Mouse (Mus musculus) layer of hippocampus, adult 9-10 months (tissue): ENCODE measurements around the gene Sox6.
"Not testable (repeated sequence)": the region's sequence is repeated elsewhere in the genome, so short reads cannot be mapped to it uniquely, and the experiment has no call there.

Experiments
- DNase-seq: peaks from one replicate; pipeline ENCODE4 v3.0.0; 2022; ENCODE audit warnings: low spot score

The Sox6 gene

GRCm38 (mm10) chr7:115645971-115646447, 392.6 kb downstream of the Sox6 start:
- DNase-seq = no peak

- no peak for DNase-seq
Observed at GRCm38 (mm10) chr7:115645272-115645970, 393.2 kb downstream of the Sox6 start.

GRCm38 (mm10) chr7:115630691-115631090, 407.9 kb downstream of the Sox6 start:
- no peak for DNase-seq

GRCm38 (mm10) chr7:115630287-115630686, 408.3 kb downstream of the Sox6 start:
- no peak for DNase-seq

- DNase-seq = no peak
Observed at GRCm38 (mm10) chr7:115628766-115629165, 409.8 kb downstream of the Sox6 start.

- DNase-seq = no peak
Observed at GRCm38 (mm10) chr7:115625956-115626355, 412.6 kb downstream of the Sox6 start.

- DNase-seq = no peak
Observed at GRCm38 (mm10) chr7:115624907-115625552, 413.6 kb downstream of the Sox6 start.

- no peak for DNase-seq
Observed at GRCm38 (mm10) chr7:115624451-115624850, 414.1 kb downstream of the Sox6 start.

GRCm38 (mm10) chr7:115615697-115616237, 422.8 kb downstream of the Sox6 start:
- DNase-seq = no peak

- no peak for DNase-seq
Observed at GRCm38 (mm10) chr7:115607485-115607884, 431.1 kb downstream of the Sox6 start.

GRCm38 (mm10) chr7:115606125-115606524, 432.5 kb downstream of the Sox6 start:
- DNase-seq = not testable (repeated sequence)

- no peak for DNase-seq
Observed at GRCm38 (mm10) chr7:115604883-115605282, 433.7 kb downstream of the Sox6 start.

GRCm38 (mm10) chr7:115597376-115597775, 441.2 kb downstream of the Sox6 start:
- no peak for DNase-seq

GRCm38 (mm10) chr7:115580461-115580860, 458.1 kb downstream of the Sox6 start:
- DNase-seq = no peak

GRCm38 (mm10) chr7:115579826-115580225, 458.8 kb downstream of the Sox6 start:
- DNase-seq = no peak

- DNase-seq = no peak
Observed at GRCm38 (mm10) chr7:115576387-115576786, 462.2 kb downstream of the Sox6 start.

- no peak for DNase-seq
Observed at GRCm38 (mm10) chr7:115574834-115575233, 463.8 kb downstream of the Sox6 start.

GRCm38 (mm10) chr7:115568821-115569240, 469.8 kb downstream of the Sox6 start:
- no peak for DNase-seq

GRCm38 (mm10) chr7:115568301-115568700, 470.3 kb downstream of the Sox6 start:
- no peak for DNase-seq

GRCm38 (mm10) chr7:115566818-115567217, 471.8 kb downstream of the Sox6 start:
- no peak for DNase-seq

GRCm38 (mm10) chr7:115565060-115565426, 473.6 kb downstream of the Sox6 start:
- DNase-seq = no peak

- DNase-seq = no peak
Observed at GRCm38 (mm10) chr7:115564359-115565059, 474.1 kb downstream of the Sox6 start.

- no peak for DNase-seq
Observed at GRCm38 (mm10) chr7:115556677-115557076, 481.9 kb downstream of the Sox6 start.
